Mouse (Mus musculus): ENCODE measurements around the gene Otogl. TPM values are rescaled to one million over a fixed set of nuclear protein-coding genes. Genes with fewer than 3 reads are reported as not detected.

The Otogl gene
- total and polyA plus RNA-seq, 3 experiments: under 0.01 TPM; not detected in 2

GRCm38 (mm10) chr10:107901958-107902357, 10.0 kb downstream of the Otogl start:
- Histone ChIP-seq H3K9me3 (replicated peaks) (no peaks in the 10 kb centered on the region), H3K27me3 (ENCODE audit: insufficient read depth, low read length) (no peaks in the 10 kb centered on the region), H3K4me3 (ENCODE audit: low read depth, low read length) (no peak overlapping the region), H3K4me1 (ENCODE audit: insufficient read depth, low read depth, low read length) (no peaks in the 10 kb centered on the region), H3K36me3 (replicated peaks) (no peaks in the 10 kb centered on the region)
- TF ChIP-seq POLR2AphosphoS5 (IDR thresholded peaks at IDR 0.05; ENCODE audit: insufficient replicate concordance, low read depth, low read length) (no peak), TAL1 (conservative IDR thresholded peaks at IDR 0.05; ENCODE audit: low read depth, low read length) (no peak), GATA2 (IDR thresholded peaks at IDR 0.05; ENCODE audit: borderline replicate concordance, low read depth, low read length) (no peak), CTCF (IDR thresholded peaks at IDR 0.05; ENCODE audit: low read depth, low read length) (no peak), GATA1 (IDR thresholded peaks at IDR 0.05; ENCODE audit: borderline replicate concordance, low read length) (no peak)
- ATAC-seq (ENCODE audit: extremely low read depth, insufficient number of reproducible peaks, low FRiP score, poor library complexity, severe bottlenecking): no peak
- DNase-seq (ENCODE audit: low spot score): no peak

- Histone ChIP-seq H3K36me3 (replicated peaks) (no peaks in the 10 kb centered on the region), H3K4me3 (ENCODE audit: low read depth, low read length) (no peak overlapping the region), H3K9me3 (replicated peaks) (no peaks in the 10 kb centered on the region), H3K4me1 (ENCODE audit: insufficient read depth, low read depth, low read length) (no peaks in the 10 kb centered on the region), H3K27me3 (ENCODE audit: insufficient read depth, low read length) (no peaks in the 10 kb centered on the region)
- no peak for TF ChIP-seq TAL1 (conservative IDR thresholded peaks at IDR 0.05; ENCODE audit: low read depth, low read length)
- no peak for TF ChIP-seq CTCF (IDR thresholded peaks at IDR 0.05; ENCODE audit: low read depth, low read length)
- TF ChIP-seq GATA1 (IDR thresholded peaks at IDR 0.05; ENCODE audit: borderline replicate concordance, low read length): no peak
- TF ChIP-seq GATA2 (IDR thresholded peaks at IDR 0.05; ENCODE audit: borderline replicate concordance, low read depth, low read length): no peak
- no peak for TF ChIP-seq POLR2AphosphoS5 (IDR thresholded peaks at IDR 0.05; ENCODE audit: insufficient replicate concordance, low read depth, low read length)
- DNase-seq (ENCODE audit: low spot score): no peak
- no peak for ATAC-seq (ENCODE audit: extremely low read depth, insufficient number of reproducible peaks, low FRiP score, poor library complexity, severe bottlenecking)
Measured at GRCm38 (mm10) chr10:107901204-107901879, 10.6 kb downstream of the Otogl start.

GRCm38 (mm10) chr10:107899946-107900345, 12.0 kb downstream of the Otogl start:
- ATAC-seq (ENCODE audit: extremely low read depth, insufficient number of reproducible peaks, low FRiP score, poor library complexity, severe bottlenecking): no peak
- Histone ChIP-seq H3K4me1 (ENCODE audit: insufficient read depth, low read depth, low read length) (no peaks in the 10 kb centered on the region), H3K4me3 (ENCODE audit: low read depth, low read length) (no peak overlapping the region), H3K27me3 (ENCODE audit: insufficient read depth, low read length) (no peaks in the 10 kb centered on the region), H3K9me3 (replicated peaks) (no peaks in the 10 kb centered on the region), H3K36me3 (replicated peaks) (no peaks in the 10 kb centered on the region)
- no peak for DNase-seq (ENCODE audit: low spot score)
- no peak for TF ChIP-seq CTCF (IDR thresholded peaks at IDR 0.05; ENCODE audit: low read depth, low read length)
- TF ChIP-seq GATA1 (IDR thresholded peaks at IDR 0.05; ENCODE audit: borderline replicate concordance, low read length): no peak
- no peak for TF ChIP-seq POLR2AphosphoS5 (IDR thresholded peaks at IDR 0.05; ENCODE audit: insufficient replicate concordance, low read depth, low read length)
- no peak for TF ChIP-seq GATA2 (IDR thresholded peaks at IDR 0.05; ENCODE audit: borderline replicate concordance, low read depth, low read length)
- no peak for TF ChIP-seq TAL1 (conservative IDR thresholded peaks at IDR 0.05; ENCODE audit: low read depth, low read length)

- no peak overlapping the region for H3K4me3 ChIP-seq (ENCODE audit: low read depth, low read length)
- H3K9me3 ChIP-seq (replicated peaks): no peaks in the 10 kb centered on the region
- no peaks in the 10 kb centered on the region for H3K4me1 ChIP-seq (ENCODE audit: insufficient read depth, low read depth, low read length)
- DNase-seq (ENCODE audit: low spot score) (no peak), ATAC-seq (ENCODE audit: extremely low read depth, insufficient number of reproducible peaks, low FRiP score, poor library complexity, severe bottlenecking) (no peak)
- H3K36me3 ChIP-seq (replicated peaks): no peaks in the 10 kb centered on the region
- no peaks in the 10 kb centered on the region for H3K27me3 ChIP-seq (ENCODE audit: insufficient read depth, low read length)
- no peak for TF ChIP-seq GATA2 (IDR thresholded peaks at IDR 0.05; ENCODE audit: borderline replicate concordance, low read depth, low read length)
- TF ChIP-seq GATA1 (IDR thresholded peaks at IDR 0.05; ENCODE audit: borderline replicate concordance, low read length): no peak
- no peak for TF ChIP-seq CTCF (IDR thresholded peaks at IDR 0.05; ENCODE audit: low read depth, low read length)
- TF ChIP-seq TAL1 (conservative IDR thresholded peaks at IDR 0.05; ENCODE audit: low read depth, low read length): no peak
- no peak for TF ChIP-seq POLR2AphosphoS5 (IDR thresholded peaks at IDR 0.05; ENCODE audit: insufficient replicate concordance, low read depth, low read length)
Measured at GRCm38 (mm10) chr10:107896158-107896557, 15.8 kb downstream of the Otogl start.

- no peak for TF ChIP-seq TAL1 (conservative IDR thresholded peaks at IDR 0.05; ENCODE audit: low read depth, low read length)
- TF ChIP-seq CTCF (IDR thresholded peaks at IDR 0.05; ENCODE audit: low read depth, low read length): no peak
- no peak for TF ChIP-seq GATA2 (IDR thresholded peaks at IDR 0.05; ENCODE audit: borderline replicate concordance, low read depth, low read length)
- no peaks in the 10 kb centered on the region for H3K27me3 ChIP-seq (ENCODE audit: insufficient read depth, low read length)
- ATAC-seq (ENCODE audit: extremely low read depth, insufficient number of reproducible peaks, low FRiP score, poor library complexity, severe bottlenecking): no peak
- no peaks in the 10 kb centered on the region for H3K36me3 ChIP-seq (replicated peaks)
- no peak for DNase-seq (ENCODE audit: low spot score)
- H3K4me1 ChIP-seq (ENCODE audit: insufficient read depth, low read depth, low read length): no peaks in the 10 kb centered on the region
- H3K9me3 ChIP-seq (replicated peaks): no peaks in the 10 kb centered on the region
- H3K4me3 ChIP-seq (ENCODE audit: low read depth, low read length): no peak overlapping the region
Measured at GRCm38 (mm10) chr10:107894663-107895581, 17.0 kb downstream of the Otogl start.

- ATAC-seq (ENCODE audit: extremely low read depth, insufficient number of reproducible peaks, low FRiP score, poor library complexity, severe bottlenecking) (no peak), DNase-seq (ENCODE audit: low spot score) (no peak)
- Histone ChIP-seq H3K4me3 (ENCODE audit: low read depth, low read length) (no peak overlapping the region), H3K4me1 (ENCODE audit: insufficient read depth, low read depth, low read length) (no peaks in the 10 kb centered on the region), H3K9me3 (replicated peaks) (no peaks in the 10 kb centered on the region), H3K27me3 (ENCODE audit: insufficient read depth, low read length) (no peaks in the 10 kb centered on the region), H3K36me3 (replicated peaks) (no peaks in the 10 kb centered on the region)
- TF ChIP-seq POLR2AphosphoS5 (IDR thresholded peaks at IDR 0.05; ENCODE audit: insufficient replicate concordance, low read depth, low read length): no peak
- no peak for TF ChIP-seq TAL1 (conservative IDR thresholded peaks at IDR 0.05; ENCODE audit: low read depth, low read length)
- no peak for TF ChIP-seq CTCF (IDR thresholded peaks at IDR 0.05; ENCODE audit: low read depth, low read length)
- TF ChIP-seq GATA1 (IDR thresholded peaks at IDR 0.05; ENCODE audit: borderline replicate concordance, low read length): no peak
- TF ChIP-seq GATA2 (IDR thresholded peaks at IDR 0.05; ENCODE audit: borderline replicate concordance, low read depth, low read length): no peak
Measured at GRCm38 (mm10) chr10:107890400-107890799, 21.5 kb downstream of the Otogl start.

Measured in G1E (cell line).